Mouse (Mus musculus) WW6 (cell line): ENCODE results near the gene Fam133b.
"Not testable (repeated sequence)": the region's sequence is repeated elsewhere in the genome, so short reads cannot be mapped to it uniquely, and the experiment has no call there.

Experiments used
- DNase-seq: peaks from one replicate; pipeline ENCODE4 v3.0.0-alpha.2; 2013; ENCODE audit warnings: low read depth, low spot score

The Fam133b gene

DNA sequence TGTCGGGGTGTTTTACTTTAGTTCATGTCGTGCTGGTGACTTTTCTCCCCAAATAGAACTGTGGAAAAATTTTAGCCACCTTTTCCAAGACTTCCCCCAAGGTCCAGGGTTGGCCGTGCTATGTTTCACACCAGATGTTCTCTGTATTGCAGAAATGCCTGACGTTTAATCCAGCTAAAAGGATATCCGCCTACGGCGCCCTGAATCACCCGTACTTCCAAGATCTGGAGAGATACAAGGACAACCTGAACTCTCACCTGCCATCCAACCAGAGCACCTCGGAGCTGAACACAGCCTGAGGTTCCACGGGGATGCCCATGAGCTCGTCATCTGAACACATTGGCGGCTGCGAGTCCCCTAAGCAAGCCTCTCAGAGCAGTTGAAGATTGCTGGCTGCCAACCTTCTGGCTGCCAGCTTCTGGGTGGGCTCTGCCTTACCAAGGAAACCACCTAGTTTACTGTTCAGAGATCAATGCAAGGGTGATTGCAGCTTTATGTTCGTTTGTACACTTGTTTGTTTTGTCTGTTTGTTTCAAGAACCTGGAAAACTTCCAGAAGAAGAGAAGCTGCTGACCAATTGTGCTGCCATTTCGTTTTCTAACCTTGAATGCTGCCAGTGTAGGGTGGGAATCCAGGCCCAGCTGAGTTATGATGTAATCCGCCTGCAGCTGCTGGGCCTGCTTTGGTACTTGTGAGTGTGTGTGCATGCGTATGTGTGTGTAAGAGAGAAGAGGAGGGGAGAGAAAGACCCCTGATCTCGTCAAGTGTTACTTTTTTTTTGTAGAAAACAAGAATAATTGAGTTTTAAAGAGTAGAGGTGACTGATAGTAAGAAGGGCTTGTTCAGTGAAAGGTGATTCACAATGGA, 22.9 kb upstream of the Fam133b start:
- no peak for DNase-seq

GRCm38 (mm10) chr5:3521741-3522140, 21.9 kb upstream of the Fam133b start:
- DNase-seq = no peak

- DNase-seq = no peak
Observed at GRCm38 (mm10) chr5:3522826-3523225, 20.8 kb upstream of the Fam133b start.

GRCm38 (mm10) chr5:3527041-3527691, 16.5 kb upstream of the Fam133b start:
- DNase-seq = no peak

- DNase-seq = no peak
Observed at GRCm38 (mm10) chr5:3529585-3530189, 13.9 kb upstream of the Fam133b start.

DNA sequence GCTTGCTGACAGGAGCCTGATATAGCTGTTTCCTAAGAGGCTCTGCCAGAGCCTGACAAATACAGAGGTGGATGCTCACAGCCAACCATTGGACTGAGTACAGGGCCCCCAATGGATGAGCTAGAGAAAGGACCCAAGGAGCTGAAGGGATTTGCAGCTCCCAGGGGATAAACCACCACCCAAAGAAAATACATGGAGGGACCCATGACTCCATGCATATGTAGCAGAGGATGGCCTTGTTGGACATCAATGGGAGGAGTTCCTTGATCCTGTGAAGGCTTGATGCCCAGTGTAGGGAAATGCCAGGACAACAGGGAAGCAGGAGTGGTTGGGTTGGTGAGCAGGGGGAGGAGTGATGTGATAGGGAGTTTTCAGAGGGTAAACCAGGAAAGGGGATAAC, 11.6 kb upstream of the Fam133b start:
- DNase-seq = not testable (repeated sequence)

DNA sequence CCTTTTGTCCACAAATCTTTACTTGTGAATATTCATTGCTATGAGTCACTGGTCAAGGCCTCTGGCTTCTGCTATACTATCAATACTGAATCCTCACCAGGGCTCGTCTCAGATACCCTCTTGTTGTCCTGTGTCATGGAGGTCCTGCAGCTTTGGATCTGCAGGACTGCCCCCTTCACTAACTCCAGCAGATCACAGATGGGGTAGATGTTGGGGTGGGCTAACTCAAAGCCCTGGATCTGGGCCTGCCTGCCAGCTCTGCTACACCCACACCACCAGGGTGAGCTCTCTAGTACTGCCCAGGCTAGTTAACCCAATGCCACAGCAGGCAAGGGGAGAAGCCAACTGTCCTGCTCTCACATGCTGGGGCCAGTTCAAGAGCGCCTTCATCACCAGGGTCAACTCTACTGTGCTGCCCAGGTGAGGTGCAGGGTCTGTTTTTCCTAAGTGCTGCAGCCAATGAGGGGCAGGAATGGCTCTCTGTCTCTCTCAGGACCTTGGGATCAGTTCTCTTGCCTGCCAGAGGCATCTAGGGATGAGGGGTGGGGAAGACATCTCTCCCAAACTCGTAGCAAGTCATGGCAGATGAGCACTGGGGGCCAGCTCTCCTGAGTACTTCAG, 6.9 kb upstream of the Fam133b start:
- DNase-seq = no peak

GRCm38 (mm10) chr5:3538505-3539472, 4.8 kb upstream of the Fam133b start:
- DNase-seq = no peak

GRCm38 (mm10) chr5:3541871-3542270, 1.8 kb upstream of the Fam133b start:
- no peak for DNase-seq

DNA sequence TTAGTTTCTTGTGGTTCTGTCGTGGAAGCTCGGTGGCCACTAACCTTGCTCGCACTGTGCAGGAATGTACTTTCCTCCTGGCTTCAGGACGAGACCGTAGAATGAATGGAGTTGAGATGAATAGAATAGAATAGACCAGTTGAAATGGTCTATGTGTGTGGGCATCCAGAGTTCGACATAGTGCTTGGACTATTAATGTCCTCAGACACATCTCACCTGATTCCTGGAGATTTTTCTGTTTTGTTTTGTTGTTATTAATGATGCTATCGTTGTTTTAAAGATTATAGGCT, 792 bp downstream of the Fam133b start:
- DNase-seq = no peak

- DNase-seq = no peak
Observed at GRCm38 (mm10) chr5:3546226-3546625, 2.6 kb downstream of the Fam133b start.

DNA sequence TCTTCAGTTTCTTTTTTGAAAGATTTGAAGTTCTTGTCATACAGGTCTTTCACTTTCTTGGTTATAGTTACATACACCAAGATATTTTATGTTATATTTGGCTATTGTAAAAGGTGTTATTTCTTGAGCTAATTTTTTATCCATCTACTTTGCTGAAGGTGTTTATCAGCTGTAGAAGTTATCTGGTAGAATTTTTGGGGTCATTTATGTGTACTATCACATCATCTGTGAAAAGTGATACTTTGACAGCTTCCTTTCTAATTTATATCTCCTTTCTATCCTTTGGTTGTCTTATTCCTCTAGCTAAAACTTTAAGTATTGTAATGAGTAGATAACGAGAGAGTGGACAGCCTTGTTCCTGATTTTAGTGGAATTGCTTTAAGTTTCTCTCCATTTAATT, 7.8 kb downstream of the Fam133b start:
- no peak for DNase-seq

- no peak for DNase-seq
Observed at GRCm38 (mm10) chr5:3554198-3554597, 10.6 kb downstream of the Fam133b start.

GRCm38 (mm10) chr5:3571266-3571665, 27.6 kb downstream of the Fam133b start, which contains the start of gene 1700109H08Rik:
TSS of gene 1700109H08Rik (plus strand) at chr5:3571566.
- no peak for DNase-seq

DNA sequence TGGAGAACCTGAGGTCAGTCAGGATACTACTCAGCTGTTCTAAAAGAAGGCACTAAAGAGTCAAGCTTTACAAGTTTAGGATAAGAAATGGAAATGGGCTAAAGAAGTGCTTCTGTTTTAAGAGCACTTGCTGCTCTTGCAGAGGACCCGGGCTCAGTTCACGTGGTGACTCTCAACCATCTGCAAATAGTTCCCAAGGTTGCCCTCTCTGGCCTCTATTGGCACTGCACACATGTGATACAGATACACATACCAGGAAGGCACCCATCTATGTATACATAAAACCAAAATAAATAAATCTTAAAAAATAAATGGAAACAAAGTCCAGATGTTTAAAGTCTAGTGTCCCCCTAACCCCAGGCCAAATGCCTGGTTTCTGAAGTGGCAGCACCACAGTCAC, 31.2 kb downstream of the Fam133b start:
- no peak for DNase-seq

- DNase-seq = no peak
Observed at GRCm38 (mm10) chr5:3577939-3578338, 34.3 kb downstream of the Fam133b start.

DNA sequence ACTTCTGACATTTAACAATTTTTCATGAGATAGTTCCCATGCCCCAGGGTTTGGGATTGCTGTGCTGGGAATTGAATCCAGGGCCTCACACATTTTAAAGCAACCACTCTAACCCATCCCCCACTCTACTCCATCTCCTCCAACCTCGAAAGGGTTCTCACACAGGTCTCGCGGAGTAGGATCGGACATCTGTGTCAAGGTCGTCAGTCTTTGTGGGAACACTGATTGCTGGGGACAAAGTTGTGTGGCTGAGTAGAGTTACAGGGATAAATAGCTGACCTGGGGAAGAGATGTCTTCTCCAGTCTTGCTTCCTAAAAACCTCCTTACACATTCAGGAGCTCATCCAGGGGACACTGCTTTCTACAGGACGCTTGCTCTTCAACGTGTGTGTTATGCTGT, 35.4 kb downstream of the Fam133b start:
- DNase-seq = no peak

- DNase-seq = peak; percentile 94
Observed at GRCm38 (mm10) chr5:3595693-3596398, 52.2 kb downstream of the Fam133b start, which contains the start of gene Pex1. TSS of gene Pex1 (plus strand) at chr5:3596066.

- peak; percentile 71 for DNase-seq
Observed at GRCm38 (mm10) chr5:3596399-3596766, 52.8 kb downstream of the Fam133b start, which contains the start of gene Rbm48. TSS of gene Rbm48 (minus strand) at chr5:3596585.

- DNase-seq = no peak
Observed at GRCm38 (mm10) chr5:3597171-3597570, 53.5 kb downstream of the Fam133b start.
